Mouse (Mus musculus) urinary bladder, postnatal 25 days (tissue): ENCODE results near the gene Tsx.
A peak's percentile ranks its signal among the peaks of the same experiment; 100 is the strongest.
"Not testable (repeated sequence)": the region's sequence is repeated elsewhere in the genome, so short reads cannot be mapped to it uniquely, and the experiment has no call there.

ENCODE experiments used
- DNase-seq: peaks from one replicate; pipeline ENCODE4 v3.0.0; 2022; ENCODE audit warnings: low spot score

Tsx gene

GRCm38 (mm10) chrX:103414167-103414566 is at the start of gene Tsx:
Tsx (plus strand) TSS chrX:103414467.
- DNase-seq, result no peak

- DNase-seq, result no peak
Observed at GRCm38 (mm10) chrX:103366201-103366600, 48.1 kb upstream of the Tsx start.

- no peak for DNase-seq
Observed at GRCm38 (mm10) chrX:103368650-103369049, 45.6 kb upstream of the Tsx start.

GRCm38 (mm10) chrX:103371221-103371620 is 43.0 kb upstream of the Tsx start:
- DNase-seq, result no peak

- DNase-seq, result no peak
Observed at GRCm38 (mm10) chrX:103371627-103372026, 42.6 kb upstream of the Tsx start.

- no peak for DNase-seq
Observed at GRCm38 (mm10) chrX:103374250-103374649, 40.0 kb upstream of the Tsx start.

- no peak for DNase-seq
Observed at GRCm38 (mm10) chrX:103384528-103384927, 29.7 kb upstream of the Tsx start.

GRCm38 (mm10) chrX:103388131-103388530 is 26.1 kb upstream of the Tsx start:
- DNase-seq, result no peak

- DNase-seq, result no peak
Observed at GRCm38 (mm10) chrX:103393841-103394240, 20.4 kb upstream of the Tsx start.

GRCm38 (mm10) chrX:103405021-103405420 is 9.2 kb upstream of the Tsx start:
- no peak for DNase-seq

- no peak for DNase-seq
Observed at GRCm38 (mm10) chrX:103421710-103422109, 7.4 kb downstream of the Tsx start, which contains the start of gene Gm26992. Gm26992 (plus strand) TSS chrX:103422010.

- DNase-seq, result no peak
Observed at GRCm38 (mm10) chrX:103427677-103428076, 13.4 kb downstream of the Tsx start.

GRCm38 (mm10) chrX:103432293-103432692 is 18.0 kb downstream of the Tsx start:
- DNase-seq, result no peak

- DNase-seq, result no peak
Observed at GRCm38 (mm10) chrX:103438023-103438422, 23.8 kb downstream of the Tsx start.

- no peak for DNase-seq
Observed at GRCm38 (mm10) chrX:103440803-103441202, 26.5 kb downstream of the Tsx start.

GRCm38 (mm10) chrX:103443755-103444154 is 29.5 kb downstream of the Tsx start:
- DNase-seq, result no peak

GRCm38 (mm10) chrX:103447539-103448169 is 33.4 kb downstream of the Tsx start:
- DNase-seq, result peak; percentile 10

- DNase-seq, result not testable (repeated sequence)
Observed at GRCm38 (mm10) chrX:103448429-103448828, 34.2 kb downstream of the Tsx start.

- DNase-seq, result not testable (repeated sequence)
Observed at GRCm38 (mm10) chrX:103448943-103449722, 34.9 kb downstream of the Tsx start.

GRCm38 (mm10) chrX:103452815-103453214 is 38.5 kb downstream of the Tsx start:
- DNase-seq, result no peak

- DNase-seq, result no peak
Observed at GRCm38 (mm10) chrX:103460056-103460455, 45.8 kb downstream of the Tsx start.

- no peak for DNase-seq
Observed at GRCm38 (mm10) chrX:103468998-103469397, 54.7 kb downstream of the Tsx start.

- no peak for DNase-seq
Observed at GRCm38 (mm10) chrX:103472346-103472745, 58.1 kb downstream of the Tsx start.
